Mouse (Mus musculus): ENCODE measurements at regions not wholly inside any gene's neighbourhood (a gene's known extent, or its start where the extent isn't known, plus 50 kb on each side); places are given as distances from the start of the nearest gene placed in this dataset.

DNA sequence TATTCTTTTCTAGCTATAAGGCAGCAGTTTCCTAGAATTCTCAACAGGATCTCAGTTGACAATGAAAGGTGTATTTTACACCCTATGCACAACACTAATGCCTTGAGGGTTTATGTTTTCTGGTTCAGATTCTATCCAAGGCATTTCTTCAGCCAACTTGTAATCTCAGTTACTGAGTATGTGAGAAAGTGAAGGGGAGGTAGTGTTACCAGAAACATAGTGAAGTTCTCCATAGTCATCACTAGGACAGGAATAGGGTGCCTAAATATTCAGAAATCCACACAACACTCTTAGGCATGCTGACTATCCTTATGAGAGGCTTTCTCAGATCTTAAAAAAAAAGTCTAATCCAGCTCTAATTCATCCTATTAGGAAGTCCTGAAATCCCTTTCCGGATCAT is 1228.2 kb upstream of the Cntnap5a start:
- DNase-seq (ENCODE audit: low spot score in 2 of 2): no peak

DNA sequence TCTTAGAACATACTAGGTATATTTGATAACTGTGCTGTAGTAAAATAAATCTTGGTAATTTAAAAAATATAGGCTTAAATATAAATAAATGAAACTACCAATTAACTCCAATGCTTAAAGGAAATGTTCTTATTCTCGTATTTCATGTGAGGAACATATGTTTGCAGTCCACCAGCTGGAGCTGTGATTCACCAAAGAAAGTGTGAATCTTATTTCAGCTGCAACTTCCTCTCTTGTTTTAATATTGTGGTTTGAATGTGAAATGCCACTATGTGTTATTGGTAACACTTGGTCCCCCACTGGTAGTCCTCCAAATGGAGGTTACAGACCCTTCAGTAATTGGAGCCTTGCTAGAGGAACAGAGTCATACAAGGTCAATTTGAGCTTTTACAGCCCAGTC is 1188.1 kb upstream of the Cntnap5a start:
- DNase-seq (ENCODE audit: low spot score in 2 of 2): peak; percentile 34 to 57

DNA sequence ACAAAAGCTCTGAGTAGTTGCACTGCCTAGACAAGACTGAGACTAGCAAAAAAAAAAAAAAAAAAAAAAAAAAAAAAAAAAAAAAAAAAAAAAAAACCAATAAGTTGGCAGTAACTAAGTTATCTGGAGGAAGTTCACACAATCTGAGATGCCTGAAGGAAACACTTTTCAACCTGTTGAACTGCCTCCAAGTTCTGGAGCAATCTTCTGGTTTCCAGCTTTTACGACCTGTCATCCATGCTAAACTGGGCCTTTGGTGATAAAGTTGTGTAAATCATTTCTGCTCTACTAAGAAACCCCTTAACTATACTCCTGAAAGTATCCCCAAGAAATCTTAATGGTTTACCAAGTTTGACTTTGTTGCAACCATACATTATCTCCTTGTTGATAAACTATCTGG is 1168.8 kb upstream of the Cntnap5a start:
- no peak for DNase-seq (ENCODE audit: low spot score in 2 of 2)

DNA sequence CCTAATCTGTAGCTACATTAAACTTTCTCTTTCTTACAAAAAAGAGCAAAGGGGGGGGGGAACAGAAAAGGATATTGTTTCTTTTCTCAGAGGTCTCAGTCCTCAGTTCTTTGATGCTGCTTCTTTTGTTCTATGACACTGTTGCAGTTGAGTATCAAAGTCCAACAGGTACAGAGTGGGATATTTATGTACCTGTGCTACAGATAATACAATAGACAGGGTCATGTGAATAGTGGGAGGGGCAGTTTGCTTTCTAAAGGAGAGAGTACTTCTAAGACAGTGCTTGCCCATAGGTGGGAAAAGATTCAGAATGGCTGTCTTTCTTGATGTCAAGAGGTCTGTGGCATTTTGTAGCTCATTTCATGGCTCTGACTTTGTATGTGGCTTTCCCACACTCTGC is 1164.7 kb upstream of the Cntnap5a start:
- no peak for DNase-seq (ENCODE audit: low spot score in 2 of 2)

DNA sequence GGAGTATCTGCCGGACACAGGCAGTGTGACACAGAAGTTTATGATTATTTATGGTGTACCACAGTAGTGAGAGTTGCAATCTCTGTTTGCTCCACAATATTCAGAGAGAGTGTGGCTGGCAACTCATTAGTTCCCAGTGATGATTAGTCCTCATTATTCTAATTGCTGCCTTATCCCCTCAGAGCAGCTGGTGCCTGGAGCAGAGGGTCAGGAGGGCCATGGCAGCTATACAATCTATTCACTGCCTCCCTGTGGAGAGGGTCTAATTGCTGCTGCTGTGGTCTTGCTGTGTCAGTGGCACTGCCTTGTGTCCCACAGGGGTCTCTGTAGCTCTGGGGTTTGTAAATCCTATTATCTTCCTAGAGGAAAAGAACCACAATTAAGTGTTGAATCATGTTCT is 1156.0 kb upstream of the Cntnap5a start:
- no peak for DNase-seq (ENCODE audit: low spot score in 2 of 2)

DNA sequence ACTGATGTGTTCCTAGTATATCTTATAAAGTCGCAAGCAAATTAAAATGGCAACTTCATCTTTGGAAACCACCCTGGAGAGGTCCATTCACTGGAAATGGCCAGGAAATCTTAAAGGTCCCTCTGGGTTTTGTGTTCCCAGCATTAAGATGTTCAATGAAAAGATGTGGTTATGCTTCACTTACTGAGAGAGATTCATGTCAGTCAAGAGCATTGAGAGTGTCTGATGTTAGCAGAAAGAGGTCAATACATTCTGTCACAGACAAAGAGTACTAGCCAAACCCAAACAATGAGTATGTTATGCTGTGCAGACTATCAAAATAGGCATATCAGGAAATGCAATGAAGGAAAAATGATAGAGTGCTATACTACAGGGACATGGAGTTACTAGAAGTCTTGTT is 1150.7 kb upstream of the Cntnap5a start:
- DNase-seq (ENCODE audit: low spot score in 2 of 2): no peak

DNA sequence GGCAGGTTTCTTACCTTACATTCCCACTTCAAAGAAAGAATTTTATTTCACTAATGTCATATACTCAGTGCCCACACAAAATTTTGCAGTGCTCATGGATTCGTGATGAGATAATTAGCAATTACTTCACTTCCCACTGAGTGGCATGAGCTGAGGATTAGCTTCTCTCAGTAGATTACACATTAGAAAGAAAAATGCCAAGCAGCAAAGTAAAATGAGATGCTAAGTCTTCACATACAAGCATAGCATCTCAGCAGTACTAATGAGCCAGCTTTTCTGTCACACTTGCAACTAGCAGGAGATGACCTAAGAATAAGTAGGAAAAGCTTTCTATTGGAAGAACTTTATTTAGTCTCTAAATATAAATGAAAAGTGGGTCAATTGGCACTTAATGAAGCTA is 1137.6 kb upstream of the Cntnap5a start:
- no peak for DNase-seq (ENCODE audit: low spot score in 2 of 2)

DNA sequence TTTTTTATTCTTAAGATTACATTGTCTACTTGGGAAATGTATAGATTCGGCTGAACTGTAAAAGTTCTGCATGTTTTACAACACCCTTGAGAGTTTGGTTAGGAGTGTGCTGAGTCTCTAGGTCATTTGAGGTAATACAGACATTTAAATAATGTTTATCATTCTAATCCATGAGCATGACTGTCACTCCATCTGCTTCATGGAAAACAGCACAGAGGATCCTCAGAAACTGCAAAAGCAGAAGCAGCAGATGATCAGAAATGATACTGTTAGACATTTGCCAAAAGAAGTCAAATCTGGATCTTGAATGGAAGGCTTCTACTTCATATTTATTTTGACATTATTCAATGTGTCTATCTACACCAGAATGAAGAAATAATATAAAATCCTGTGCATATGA is 1131.8 kb upstream of the Cntnap5a start:
- DNase-seq (ENCODE audit: low spot score in 2 of 2): no peak

DNA sequence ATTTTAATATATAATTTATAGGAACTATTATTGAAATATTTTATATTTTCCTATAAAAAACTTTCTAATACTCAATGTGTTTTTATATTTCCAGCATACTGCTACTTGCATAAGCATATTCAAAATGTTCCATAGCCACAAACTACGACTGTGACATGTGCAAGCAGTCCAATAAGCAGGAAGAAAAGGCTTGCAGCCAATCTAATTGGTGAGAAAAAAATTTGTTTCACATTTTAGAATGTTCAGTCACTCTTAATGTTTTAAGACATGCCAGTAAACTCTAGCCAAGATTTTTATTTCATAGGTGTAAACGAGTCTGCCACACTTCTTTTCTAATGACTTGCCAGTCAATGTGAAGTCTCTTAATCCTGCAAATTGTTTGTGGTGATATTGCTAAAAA is 1130.1 kb upstream of the Cntnap5a start:
- DNase-seq (ENCODE audit: low spot score in 2 of 2): no peak
